Mouse (Mus musculus) midbrain, embryonic 15.5 days (tissue): ENCODE data around the gene Zbtb41. TPM values are rescaled to one million over a fixed set of nuclear protein-coding genes. Genes with fewer than 3 reads are reported as not detected.

Experiments used
- ATAC-seq: fragments of 200-750 bp; cut with Nextera tagmentation; replicated peaks from 2 replicates; pipeline ENCODE4 v1.8.0; 2017; ENCODE audit warnings: moderate TSS enrichment
- H3K27ac ChIP-seq: fragments of 300-500 bp; sonication (generic); 2 replicates; pipeline ENCODE4 v1.5.1; 2015; ENCODE audit warnings: mild to moderate bottlenecking, inconsistent platforms
- H3K27me3 ChIP-seq: fragments of 300-500 bp; sonication (generic); replicated peaks from 2 replicates; pipeline ENCODE4 v1.6.1; 2015; ENCODE audit warnings: inconsistent platforms
- H3K36me3 ChIP-seq: fragments of 300-500 bp; sonication (generic); replicated peaks from 2 replicates; pipeline ENCODE4 v1.6.1; 2015; ENCODE audit warnings: inconsistent platforms
- H3K4me1 ChIP-seq: fragments of 300-500 bp; sonication (generic); 2 replicates; pipeline ENCODE4 v1.6.1; 2015; ENCODE audit warnings: inconsistent platforms
- H3K4me2 ChIP-seq: fragments of 300-500 bp; sonication (generic); 2 replicates; pipeline ENCODE4 v1.6.1; 2015; ENCODE audit warnings: inconsistent platforms, mild to moderate bottlenecking, moderate library complexity
- H3K4me3 ChIP-seq: fragments of 300-500 bp; sonication (generic); 2 replicates; pipeline ENCODE4 v1.5.1; 2015; ENCODE audit warnings: mild to moderate bottlenecking, inconsistent platforms
- H3K9ac ChIP-seq: fragments of 300-500 bp; sonication (generic); 2 replicates; pipeline ENCODE4 v1.6.1; 2015; ENCODE audit warnings: mild to moderate bottlenecking, inconsistent platforms
- H3K9me3 ChIP-seq: fragments of 300-500 bp; sonication (generic); 2 replicates; pipeline ENCODE4 v1.6.1; 2016; ENCODE audit warnings: inconsistent platforms
- WGBS: fragments of 180-500 bp; shearing (Covaris S2); methylation state at CpG from one replicate; pipeline ENCODE4 v1.1.7; 2015; ENCODE audit warnings: mixed read lengths; 5-methylcytosine and 5-hydroxymethylcytosine counted together
- polyA plus RNA-seq: library from polyadenylated mRNA; unstranded; fragments of >200 nt; fragmentation: Nextera tagmentation; extraction: Ambion mirVana; gene quantifications from 2 replicates; pipeline ENCODE4 v1.2.1, GENCODE M21; 2015

Zbtb41 gene
- polyA plus RNA-seq, 1 experiment from 2014 or later, result 18.7 TPM

- no peak overlapping the region for H3K9ac ChIP-seq
- ATAC-seq, result no peak
- H3K4me2 ChIP-seq, result no peak overlapping the region
- H3K27ac ChIP-seq, result no peak overlapping the region
- no peaks in the 10 kb centered on the region for H3K4me1 ChIP-seq
- H3K36me3 ChIP-seq, result no peaks in the 10 kb centered on the region
- H3K27me3 ChIP-seq, result no peaks in the 10 kb centered on the region
- no peak overlapping the region for H3K4me3 ChIP-seq
- no peaks in the 10 kb centered on the region for H3K9me3 ChIP-seq
- WGBS, result 74% methylated on average over 3 of the region's 3 CpGs
These were observed 72.5 kb downstream of the Zbtb41 start for GRCm38 (mm10) chr1:139494630-139495029.

- no peaks in the 10 kb centered on the region for H3K36me3 ChIP-seq
- 94% methylated on average over 2 of the region's 2 CpGs for WGBS
- H3K27ac ChIP-seq, result no peak overlapping the region
- no peaks in the 10 kb centered on the region for H3K9me3 ChIP-seq
- ATAC-seq, result no peak
- no peak overlapping the region for H3K4me3 ChIP-seq
- no peak overlapping the region for H3K4me2 ChIP-seq
- H3K9ac ChIP-seq, result no peak overlapping the region
- H3K4me1 ChIP-seq, result no peaks in the 10 kb centered on the region
- H3K27me3 ChIP-seq, result no peaks in the 10 kb centered on the region
These were observed 73.3 kb downstream of the Zbtb41 start for GRCm38 (mm10) chr1:139495408-139495807.

- no peak for ATAC-seq
- no peaks in the 10 kb centered on the region for H3K27me3 ChIP-seq
- no peaks in the 10 kb centered on the region for H3K9me3 ChIP-seq
- H3K4me1 ChIP-seq, result no peaks in the 10 kb centered on the region
- WGBS, result 93% methylated on average over 3 of the region's 3 CpGs
- no peak overlapping the region for H3K9ac ChIP-seq
- H3K36me3 ChIP-seq, result no peaks in the 10 kb centered on the region
- no peak overlapping the region for H3K27ac ChIP-seq
- H3K4me3 ChIP-seq, result no peak overlapping the region
- no peak overlapping the region for H3K4me2 ChIP-seq
These were observed 74.1 kb downstream of the Zbtb41 start for GRCm38 (mm10) chr1:139496212-139496611.

DNA sequence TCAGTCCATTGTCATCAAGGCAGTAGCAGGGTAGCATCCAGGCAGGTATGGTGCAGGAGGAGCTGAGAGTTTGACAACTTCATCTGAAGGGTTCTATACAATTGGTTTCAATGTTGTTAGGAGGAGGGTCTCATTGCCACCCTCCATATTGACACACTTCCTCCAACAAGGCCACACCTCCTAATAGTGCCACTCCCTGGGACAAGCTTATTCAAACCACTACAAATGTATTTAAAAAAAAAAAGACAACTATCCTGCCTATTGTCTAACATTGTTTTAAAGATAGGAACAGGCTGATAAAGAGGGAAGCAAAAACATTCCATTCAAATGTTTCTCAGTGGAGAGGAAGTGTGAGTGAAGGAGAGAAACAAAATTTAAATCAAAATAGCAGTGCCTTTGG lies 77.7 kb downstream of the Zbtb41 start:
- no peaks in the 10 kb centered on the region for H3K36me3 ChIP-seq
- H3K9ac ChIP-seq, result no peak overlapping the region
- H3K4me2 ChIP-seq, result no peak overlapping the region
- no peak overlapping the region for H3K27ac ChIP-seq
- no peak overlapping the region for H3K4me3 ChIP-seq
- H3K4me1 ChIP-seq, result no peaks in the 10 kb centered on the region
- H3K9me3 ChIP-seq, result no peaks in the 10 kb centered on the region
- no peaks in the 10 kb centered on the region for H3K27me3 ChIP-seq
- ATAC-seq, result no peak

DNA sequence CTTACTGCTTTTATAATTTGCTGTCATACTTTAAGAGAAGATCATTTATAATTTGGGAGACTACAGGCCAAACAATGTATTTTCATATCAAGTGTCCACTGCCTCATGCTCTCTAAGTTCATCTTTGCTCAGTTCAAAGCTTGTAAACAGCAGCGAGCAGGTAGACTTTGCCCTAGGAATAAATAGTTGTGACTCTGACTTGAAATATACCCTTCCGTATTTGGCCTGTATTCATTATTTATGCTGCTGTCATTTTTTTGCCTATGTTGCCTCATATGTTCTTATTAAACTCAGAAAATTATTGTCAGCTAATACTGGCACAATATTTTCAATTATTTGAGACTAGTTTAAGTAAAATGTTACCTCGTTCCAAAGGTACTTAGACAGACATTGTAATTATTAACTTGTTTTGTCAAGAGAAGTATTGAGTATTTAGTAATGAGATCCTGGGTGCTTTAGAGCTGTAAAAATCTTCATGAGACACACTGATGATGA lies 79.2 kb downstream of the Zbtb41 start, which contains the start of gene F13b:
F13b (plus strand) TSS at position 445 of the 495 bp plus-strand sequence.
- WGBS, result 90% methylated on average over 3 of the region's 3 CpGs
- Histone ChIP-seq H3K4me1 (no peaks in the 10 kb centered on the region), H3K9ac (no peak within 1 kb of the TSS), H3K4me3 (no peak within 1 kb of the TSS), H3K27me3 (no peaks in the 10 kb centered on the region), H3K9me3 (no peaks in the 10 kb centered on the region), H3K27ac (no peak within 1 kb of the TSS), H3K36me3 (no peaks in the 10 kb centered on the region), H3K4me2 (no peak within 1 kb of the TSS)
- no peak for ATAC-seq

Other genes starting within 250 kb of the Zbtb41 start
- gene Crb1, start 45.2 kb upstream of the Zbtb41 start, polyA plus RNA-seq, result 2.4 and 3.0 TPM in 2 replicates
- gene Aspm, start 32.5 kb downstream of the Zbtb41 start, polyA plus RNA-seq, result 2.8 TPM in 2 replicates
- not detected in 2 replicates for gene F13b, start 79.4 kb downstream of the Zbtb41 start, polyA plus RNA-seq
- not detected in 2 replicates for gene Cfhr1, start 138.0 kb downstream of the Zbtb41 start, polyA plus RNA-seq